In the genomic region with DNA sequence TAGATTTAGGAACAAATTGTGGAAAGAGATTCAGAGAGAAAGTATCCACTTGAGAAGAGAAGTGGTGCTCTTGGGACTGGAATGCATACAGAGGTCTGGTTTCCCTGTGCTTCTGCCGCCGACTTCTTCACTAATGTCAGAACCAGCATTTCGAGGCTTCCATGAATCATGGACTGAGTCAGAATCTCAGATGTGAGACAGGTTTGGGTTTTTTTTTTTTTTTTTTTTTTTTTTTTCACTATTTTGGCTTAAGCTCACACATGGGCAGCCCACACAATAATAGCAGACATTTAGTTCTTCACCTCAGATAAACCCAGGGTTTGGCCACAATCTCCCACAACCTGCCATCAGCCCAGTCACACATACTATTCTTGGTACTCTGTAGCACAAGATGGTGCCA, we compare ENCODE assay signal across 23 mouse cellular contexts. TPM values are rescaled to one million over a fixed set of nuclear protein-coding genes. Genes with fewer than 3 reads are reported as not detected.
"Had no signal": no experiment of that assay in that cellular context is flagged by ENCODE, and none has a peak within 500 bp of the region (broad histone marks: within the 10 kb centered on the region; RNA-seq: fewer than 3 reads in every experiment).

No protein-coding gene starts in this region.

- H3K27me3 ChIP-seq: liver, embryonic 13.5 days; liver, embryonic 15.5 days; midbrain, embryonic 13.5 days; midbrain, embryonic 15.5 days; neural tube, embryonic 12.5 days had no signal

- H3K4me3 ChIP-seq: liver, embryonic 13.5 days; liver, embryonic 15.5 days; megakaryocyte, embryonic 14.5 days; midbrain, embryonic 13.5 days; midbrain, embryonic 15.5 days; neural tube, embryonic 12.5 days had no signal

- H3K36me3 ChIP-seq: liver, embryonic 13.5 days; liver, embryonic 15.5 days; midbrain, embryonic 13.5 days; midbrain, embryonic 15.5 days; neural tube, embryonic 12.5 days had no signal

- H3K27ac ChIP-seq: liver, embryonic 13.5 days; liver, embryonic 15.5 days; macrophage; midbrain, embryonic 13.5 days; midbrain, embryonic 15.5 days; neural tube, embryonic 12.5 days had no signal

- DNase-seq: liver, embryonic 13.5 days; liver, postnatal 0 days; lung, embryonic 14.5 days; lung, postnatal 10 days; retina, postnatal 1 day; right cerebral cortex, postnatal 25 days; right cerebral cortex, postnatal 4 days; spleen, adult 18-20 months; thymus, adult 18-20 months; thymus, postnatal 14 days; thymus, postnatal 36 days had no signal

RNA-seq across cellular contexts. Expression of a gene that starts 3.7 kb away (rescaled TPM):
- total RNA-seq: monocyte, adult 5-6 weeks; neutrophil, adult 5-6 weeks had no signal

RNA-seq across cellular contexts. Expression of a gene that starts 8.3 kb away (rescaled TPM):
- total RNA-seq: monocyte, adult 5-6 weeks; neutrophil, adult 5-6 weeks had no signal
- polyA plus RNA-seq: macrophage had no signal

RNA-seq across cellular contexts. Expression of a gene that starts 33.8 kb away (rescaled TPM):
- total RNA-seq: megakaryocyte progenitor cell, adult 5-6 weeks; midbrain, postnatal 0 days; monocyte, adult 5-6 weeks; neutrophil, adult 5-6 weeks had no signal
- polyA plus RNA-seq: macrophage; midbrain, embryonic 11.5 days; midbrain, embryonic 13.5 days; midbrain, postnatal 0 days; neural tube, embryonic 12.5 days; neural tube, embryonic 14.5 days had no signal

RNA-seq across cellular contexts. Expression of a gene that starts 51.0 kb away (rescaled TPM):
- total RNA-seq: monocyte, adult 5-6 weeks; neutrophil, adult 5-6 weeks had no signal
